Mouse (Mus musculus): ENCODE data around the gene Ankrd33b.

The Ankrd33b gene

GRCm38 (mm10) chr15:31368556-31368955 is 1.0 kb upstream of the Ankrd33b start:
- DNase-seq (ENCODE audit: low spot score in 2 of 2): no peak

- no peak for DNase-seq (ENCODE audit: low spot score in 2 of 2)
Observed at GRCm38 (mm10) chr15:31366596-31367480, 688 bp downstream of the Ankrd33b start.

DNA sequence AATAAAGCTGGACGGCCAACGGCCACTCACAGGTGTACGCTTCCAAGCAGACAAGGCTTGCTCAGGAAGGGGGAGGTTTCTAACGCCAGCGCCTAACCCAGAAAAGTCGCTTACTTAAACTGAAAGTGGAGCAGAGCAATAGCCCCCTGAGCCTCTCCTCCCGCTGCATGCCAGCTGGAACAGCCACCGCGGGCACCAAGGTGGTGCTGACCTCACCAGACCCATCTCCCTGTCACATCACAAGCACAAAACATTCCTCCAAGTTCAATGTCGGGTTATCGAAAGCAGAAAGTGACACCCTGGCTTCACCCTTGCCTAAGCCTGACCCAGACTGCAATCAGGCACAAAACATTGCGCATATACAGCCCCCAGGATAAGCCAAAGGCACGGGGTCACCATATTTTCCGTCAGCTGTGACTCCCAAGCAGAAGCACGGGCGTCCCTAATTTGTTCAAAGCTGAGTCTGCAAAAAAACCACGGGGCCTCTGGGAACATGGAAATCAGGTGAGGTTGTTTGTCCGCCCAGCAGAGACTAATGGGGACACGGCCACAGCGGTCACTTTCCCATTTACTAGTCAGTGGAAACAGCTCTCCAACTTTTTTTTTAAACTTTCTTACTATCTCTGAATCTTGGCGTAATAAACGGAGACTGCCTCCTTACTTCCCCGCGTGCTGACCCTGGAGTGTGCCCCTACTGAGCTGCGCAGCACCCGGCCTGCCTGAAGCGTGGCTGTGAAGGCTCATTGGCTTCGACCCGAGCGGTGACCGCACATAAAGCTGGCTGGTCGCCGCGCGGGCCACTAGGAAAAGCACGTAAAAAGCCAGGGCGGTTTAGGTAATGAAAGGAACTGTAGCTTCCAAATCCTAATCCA is 1.6 kb downstream of the Ankrd33b start:
- no peak for DNase-seq (ENCODE audit: low spot score in 2 of 2)

GRCm38 (mm10) chr15:31365041-31365719 is 2.3 kb downstream of the Ankrd33b start:
- no peak for DNase-seq (ENCODE audit: low spot score in 2 of 2)

- no peak for DNase-seq (ENCODE audit: low spot score in 2 of 2)
Observed at GRCm38 (mm10) chr15:31364396-31364795, 3.1 kb downstream of the Ankrd33b start.

- no peak for DNase-seq (ENCODE audit: low spot score in 2 of 2)
Observed at GRCm38 (mm10) chr15:31363981-31364361, 3.6 kb downstream of the Ankrd33b start.

- DNase-seq (ENCODE audit: low spot score in 2 of 2): no peak
Observed at GRCm38 (mm10) chr15:31363241-31363980, 4.1 kb downstream of the Ankrd33b start.

GRCm38 (mm10) chr15:31361259-31361853 is 6.2 kb downstream of the Ankrd33b start:
- DNase-seq (ENCODE audit: low spot score in 2 of 2): no peak

DNA sequence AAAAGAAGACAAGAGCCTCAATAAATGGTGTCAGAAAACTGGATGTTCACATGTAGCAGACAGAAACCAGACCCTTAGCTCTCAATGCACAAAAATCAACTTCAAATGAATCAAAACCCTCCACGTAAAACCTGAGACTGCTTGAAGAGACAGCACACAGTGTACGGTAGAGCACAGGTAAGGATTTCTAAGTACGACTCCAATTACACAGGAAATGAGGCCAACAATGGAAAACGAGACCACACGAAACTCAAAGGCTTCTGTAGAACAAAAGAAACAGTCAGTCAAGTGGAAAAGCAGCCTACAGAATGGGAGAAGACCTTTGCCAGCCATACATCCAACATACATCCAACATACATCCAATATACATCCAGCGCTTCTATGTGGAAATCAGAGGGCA is 6.9 kb downstream of the Ankrd33b start:
- DNase-seq (ENCODE audit: low spot score in 2 of 2): no peak

DNA sequence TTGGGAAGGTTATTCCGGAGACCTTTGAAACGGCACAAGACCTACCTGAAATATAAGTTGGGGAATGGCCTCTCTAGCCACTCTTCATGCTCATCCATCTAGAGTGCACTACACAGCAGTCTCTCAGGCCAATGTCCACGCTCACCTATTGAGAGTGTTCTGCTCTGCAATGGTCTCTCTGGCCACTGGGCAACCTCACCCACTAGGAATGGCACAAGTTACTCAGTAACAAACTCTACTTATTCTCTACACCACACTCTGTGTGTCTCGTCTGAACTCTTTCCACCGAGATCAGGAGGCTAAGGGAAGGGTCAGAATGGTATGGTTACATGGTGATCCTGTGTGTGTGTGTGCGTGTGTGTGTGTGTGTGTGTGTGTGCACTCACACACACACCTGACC is 7.7 kb downstream of the Ankrd33b start:
- DNase-seq (ENCODE audit: low spot score in 2 of 2): no peak

DNA sequence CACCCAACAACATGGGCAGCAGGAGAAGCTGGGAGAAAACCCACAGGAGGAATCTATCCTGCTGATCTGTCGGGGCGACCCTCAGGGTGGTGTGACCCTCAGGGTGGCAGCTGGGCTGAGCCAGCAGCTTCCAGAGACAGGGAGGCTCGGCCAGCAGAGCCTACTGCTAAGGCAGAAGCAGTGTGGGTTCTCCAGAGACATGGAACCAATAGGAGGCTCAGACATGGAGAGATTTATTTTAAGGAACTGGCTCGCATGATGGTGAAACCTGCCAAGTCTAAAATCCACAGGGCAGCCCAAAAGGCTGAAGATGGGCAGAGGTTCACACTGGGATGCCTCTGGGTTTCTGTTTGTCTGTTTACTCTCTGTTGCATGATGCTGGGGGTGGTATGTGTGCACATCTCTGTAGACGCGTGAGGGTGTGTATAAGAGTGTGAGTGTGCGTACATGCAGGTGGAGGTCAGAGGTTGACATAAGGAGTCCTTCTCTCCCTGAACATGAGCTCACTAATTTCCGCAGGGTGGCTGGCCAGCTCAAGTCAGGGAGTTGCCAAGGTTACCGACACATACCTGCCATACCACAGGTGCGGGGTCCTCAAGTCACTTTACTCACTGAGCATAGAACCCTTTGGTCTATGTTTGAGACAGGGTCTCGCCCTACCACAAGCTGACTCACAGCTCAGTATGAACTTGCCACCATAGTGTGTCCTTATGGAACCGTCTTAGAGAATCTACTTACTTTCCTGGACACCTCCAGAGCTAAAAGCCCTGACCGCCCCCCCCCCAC is 14.8 kb downstream of the Ankrd33b start:
- no peak for DNase-seq (ENCODE audit: low spot score in 2 of 2)

DNA sequence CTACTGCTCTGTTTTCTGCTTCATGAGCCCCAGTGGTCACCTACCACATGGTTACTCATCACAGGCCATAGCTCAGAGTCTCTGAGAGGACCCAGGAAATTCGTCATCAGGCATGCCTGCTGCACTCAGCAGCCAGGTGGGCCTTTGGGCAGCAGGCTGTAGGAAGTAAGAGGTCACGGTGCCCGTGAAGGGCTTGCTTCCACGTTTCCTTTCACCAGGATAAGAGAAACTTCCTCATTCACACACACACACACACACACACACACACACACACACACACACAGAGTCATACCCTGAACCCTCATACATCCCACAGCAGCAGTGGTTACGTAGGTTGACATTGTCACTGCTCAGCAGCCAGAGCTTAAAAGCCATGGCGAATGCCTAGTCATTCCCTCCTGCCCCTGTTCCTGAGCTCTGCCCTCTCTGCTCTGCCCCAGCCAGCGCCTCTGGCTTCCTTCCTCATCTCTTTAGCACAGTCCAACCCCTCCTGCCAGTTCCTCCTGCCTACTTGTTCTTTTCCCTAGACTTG is 17.6 kb downstream of the Ankrd33b start:
- no peak for DNase-seq (ENCODE audit: low spot score in 2 of 2)

GRCm38 (mm10) chr15:31349046-31349445 is 18.5 kb downstream of the Ankrd33b start:
- no peak for DNase-seq (ENCODE audit: low spot score in 2 of 2)

DNA sequence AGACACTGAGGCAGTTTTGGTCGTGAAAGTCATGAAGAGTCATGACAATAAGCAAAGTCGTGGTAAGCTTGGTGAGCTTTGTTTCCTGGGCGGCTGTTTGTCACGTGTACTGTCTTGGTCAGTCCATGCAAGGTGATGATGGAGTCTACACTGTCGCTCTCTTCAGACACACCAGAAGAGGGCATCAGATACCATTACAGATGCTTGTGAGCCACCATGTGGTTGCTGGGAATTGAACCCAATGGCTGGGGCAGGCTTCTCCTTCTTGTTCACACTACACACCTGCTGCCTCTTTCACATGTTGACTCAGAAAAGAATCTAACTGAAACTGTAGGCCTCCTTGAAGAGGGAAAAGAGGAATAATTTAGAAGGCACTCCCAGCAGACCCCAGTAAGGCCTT is 19.3 kb downstream of the Ankrd33b start:
- no peak for DNase-seq (ENCODE audit: low spot score in 2 of 2)

DNA sequence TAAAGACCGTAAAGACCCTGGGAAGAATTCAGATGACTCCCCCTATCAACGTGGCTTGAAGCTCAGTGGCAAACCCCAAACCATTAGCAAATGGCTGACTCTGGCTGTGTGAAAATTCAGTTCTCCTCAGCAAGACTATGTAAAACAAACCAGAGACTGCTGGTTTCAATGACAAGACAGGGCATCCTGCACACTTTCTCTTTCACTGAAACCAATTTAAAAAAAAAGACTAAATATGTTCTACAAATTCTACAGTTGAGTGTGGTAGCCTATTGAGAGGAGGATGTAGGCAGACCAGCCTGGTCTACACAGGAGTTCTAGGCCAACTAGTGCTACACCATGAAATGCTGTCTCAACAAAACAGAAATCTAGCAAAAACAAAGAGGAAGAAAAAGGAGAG is 21.0 kb downstream of the Ankrd33b start:
- DNase-seq (ENCODE audit: low spot score in 2 of 2): no peak

- no peak for DNase-seq (ENCODE audit: low spot score in 2 of 2)
Observed at GRCm38 (mm10) chr15:31345366-31345765, 22.2 kb downstream of the Ankrd33b start.

DNA sequence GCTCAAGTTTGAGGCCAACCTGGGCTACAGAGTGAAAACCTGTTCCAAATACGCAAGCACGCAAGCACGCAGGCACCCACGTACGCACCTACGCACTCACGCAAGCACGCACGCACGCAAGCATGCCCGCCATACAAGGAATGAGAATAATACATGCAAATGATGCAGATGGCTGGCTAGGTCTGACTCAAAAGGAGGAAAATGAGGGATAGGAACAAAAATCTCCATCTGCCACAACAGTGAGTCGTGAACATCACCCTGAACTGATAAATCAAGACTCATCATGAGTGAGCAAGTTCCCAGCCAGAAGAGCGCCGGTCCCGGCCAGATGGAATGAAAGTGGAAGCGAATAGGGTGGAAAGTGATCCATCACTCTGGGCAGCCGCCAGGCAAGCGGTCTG is 22.7 kb downstream of the Ankrd33b start:
- DNase-seq (ENCODE audit: low spot score in 2 of 2): no peak

- DNase-seq (ENCODE audit: low spot score in 2 of 2): no peak
Observed at GRCm38 (mm10) chr15:31343602-31344001, 23.9 kb downstream of the Ankrd33b start.

GRCm38 (mm10) chr15:31342496-31342901 is 25.0 kb downstream of the Ankrd33b start:
- DNase-seq (ENCODE audit: low spot score in 2 of 2): no peak

- no peak for DNase-seq (ENCODE audit: low spot score in 2 of 2)
Observed at GRCm38 (mm10) chr15:31342001-31342400, 25.5 kb downstream of the Ankrd33b start.
